Mouse (Mus musculus) activated CD4-positive, CD25-positive, alpha-beta regulatory T cell (primary cell): Measurements from ENCODE around the gene Tfpi2. TPM values are rescaled to one million over a fixed set of nuclear protein-coding genes. Genes with fewer than 3 reads are reported as not detected.

Experiments
- polyA plus RNA-seq, 2 experiments: library from polyadenylated mRNA; unstranded; fragments of 100-300 nt; shearing (Covaris generic); gene quantifications; one replicate each; pipeline ENCODE4 v1.2.1; 2017

Gene Tfpi2
- polyA plus RNA-seq = not detected

DNA sequence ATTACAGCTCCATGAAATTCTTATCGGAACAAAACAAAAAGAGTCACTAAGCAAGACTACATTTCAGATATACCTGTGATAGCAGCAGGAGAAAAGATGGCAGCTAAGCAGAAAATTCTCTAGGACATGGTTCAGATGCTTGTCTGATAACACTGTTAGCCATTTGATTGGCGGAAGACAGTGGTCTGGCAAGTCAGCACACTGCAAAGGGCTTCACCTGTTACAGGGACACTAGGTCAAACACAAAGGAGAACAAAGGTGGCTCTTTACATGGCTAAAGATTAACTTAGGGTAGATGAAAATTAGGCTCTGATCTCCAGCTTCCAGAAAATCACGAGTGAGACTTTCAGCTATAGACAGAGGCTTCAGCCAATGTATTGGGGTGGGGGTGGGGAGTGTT lies at the start of gene Tfpi2:
Gene Tfpi2, minus strand, starts transcription at position 170 of the 400 bp plus-strand sequence.

DNA sequence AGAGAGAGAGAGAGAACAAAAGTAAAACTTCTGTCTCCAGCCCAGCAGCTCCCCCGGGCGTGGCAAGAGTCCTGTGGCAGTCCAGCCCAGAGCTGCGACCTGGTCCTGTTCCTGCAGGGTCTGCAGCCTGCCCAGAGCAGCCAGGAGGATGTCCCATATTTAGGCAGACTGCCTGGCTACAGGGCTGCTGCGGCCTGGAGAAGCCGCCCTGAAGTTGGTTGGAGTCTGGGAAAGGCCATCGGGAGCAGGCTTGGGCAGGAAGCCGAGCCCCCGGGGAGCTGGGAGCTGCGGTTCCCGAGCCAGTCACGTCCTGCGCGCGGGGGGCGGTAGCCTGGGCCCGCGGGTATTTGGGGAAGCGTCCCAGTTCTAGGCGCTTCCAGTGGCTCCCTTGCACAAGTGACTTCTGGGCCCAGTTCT lies 15.2 kb upstream of the Tfpi2 start, which contains the start of gene Gng11:
Gene Gng11, plus strand, starts transcription at position 15 of the 417 bp plus-strand sequence.

DNA sequence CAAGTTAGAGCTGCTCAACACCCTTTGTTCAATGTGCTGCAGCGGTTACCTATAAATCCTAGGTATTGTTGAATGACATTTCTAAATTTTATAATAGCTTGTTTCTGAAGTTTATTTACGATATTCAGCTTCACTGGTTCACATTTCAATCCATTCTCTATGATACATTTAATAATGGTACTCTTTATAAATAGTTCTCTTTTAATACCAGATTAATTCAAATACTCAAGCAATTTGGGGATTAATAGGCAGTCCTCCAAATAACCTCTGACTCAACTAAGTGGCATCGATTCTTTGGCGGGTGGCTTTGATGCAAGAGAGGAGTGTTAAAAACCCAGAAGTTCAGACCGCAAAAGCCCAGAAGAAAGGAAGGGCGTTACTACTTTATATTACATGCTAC lies 4.8 kb upstream of the Tfpi2 start, which contains the start of gene Gngt1:
Gene Gngt1, plus strand, starts transcription at position 301 of the 400 bp plus-strand sequence.

Other genes with a start within 250 kb of the Tfpi2 start
- under 1 TPM in 1 of 2 experiments, not detected in 1; 0.14 TPM for gene Calcr, start 224.2 kb downstream of the Tfpi2 start, polyA plus RNA-seq
- gene Gngt1, start 4.9 kb upstream of the Tfpi2 start, polyA plus RNA-seq = under 1 TPM in 1 of 2 experiments, not detected in 1; 0.20 TPM
- gene Gng11, start 15.0 kb upstream of the Tfpi2 start, polyA plus RNA-seq = not detected
- gene Bet1, start 98.1 kb upstream of the Tfpi2 start, polyA plus RNA-seq = 10 to 100 TPM; 19.2 to 30.1 TPM